Mouse (Mus musculus) bone marrow macrophage, adult 2 months (primary cell): ENCODE measurements around the gene Ulk4.

Source experiments
- CTCF ChIP-seq: IDR thresholded peaks from 2 replicates; pipeline ENCODE4 v1.5.1; 2012; ENCODE audit warnings: low read depth, mild to moderate bottlenecking, low read length, moderate library complexity
- POLR2A ChIP-seq: IDR thresholded peaks from 2 replicates; pipeline ENCODE4 v1.6.1; 2012; ENCODE audit warnings: mild to moderate bottlenecking, low read depth, low read length, borderline replicate concordance

DNA sequence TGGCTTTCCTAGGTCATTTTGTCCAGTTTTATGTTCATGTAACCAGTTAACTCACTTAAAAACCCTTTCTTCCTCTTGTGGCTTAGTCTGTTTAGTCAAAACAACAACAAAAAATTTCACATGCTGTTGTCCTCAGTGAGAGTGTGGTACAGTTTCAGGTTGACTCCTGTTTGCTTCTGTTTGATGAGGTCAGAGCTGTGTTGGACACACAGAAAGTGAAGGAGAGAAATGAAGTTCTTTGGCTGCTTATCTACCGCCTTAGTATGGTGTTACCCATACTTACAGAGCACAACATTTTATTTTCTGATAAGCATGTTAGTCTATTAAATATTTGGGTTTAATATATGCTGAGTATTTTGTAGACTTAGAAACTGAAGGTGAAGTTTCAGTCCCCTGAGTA is 333.2 kb downstream of the Ulk4 start:
- TF ChIP-seq CTCF (no peak), POLR2A (no peak)
